Mouse (Mus musculus) CD4-positive, CD25-positive, alpha-beta regulatory T cell, adult 9 weeks (primary cell): ENCODE measurements around the gene Sult1e1. TPM values are rescaled to one million over a fixed set of nuclear protein-coding genes. Genes with fewer than 3 reads are reported as not detected.

ENCODE experiments used
- polyA plus RNA-seq: library from polyadenylated mRNA; unstranded; fragments of 100-300 nt; shearing (Covaris generic); gene quantifications from one replicate; pipeline ENCODE4 v1.2.1, GENCODE M21; 2017

The Sult1e1 gene
- not detected for polyA plus RNA-seq

DNA sequence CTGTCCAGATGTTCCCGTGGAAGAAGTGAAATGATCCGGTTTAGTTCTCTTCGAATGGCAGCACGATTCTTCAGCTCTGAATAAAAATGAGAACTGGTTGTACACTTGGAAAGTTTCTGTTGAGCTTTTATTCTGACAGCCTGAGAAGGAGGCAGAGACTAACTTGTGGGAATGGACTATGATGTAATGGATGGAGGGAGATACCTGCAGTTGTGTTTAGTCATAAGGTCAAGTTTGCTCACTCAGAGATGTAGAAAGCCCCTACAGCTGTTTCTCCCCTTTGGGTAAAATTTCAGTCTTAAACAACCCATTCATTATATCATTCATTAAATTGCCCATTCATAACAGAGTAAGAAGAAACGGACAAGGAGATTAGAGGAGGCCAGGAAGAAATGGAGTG, at the start of gene Sult1e1:
Gene Sult1e1 (minus strand): TSS at position 101 of the 400 bp plus-strand sequence.

DNA sequence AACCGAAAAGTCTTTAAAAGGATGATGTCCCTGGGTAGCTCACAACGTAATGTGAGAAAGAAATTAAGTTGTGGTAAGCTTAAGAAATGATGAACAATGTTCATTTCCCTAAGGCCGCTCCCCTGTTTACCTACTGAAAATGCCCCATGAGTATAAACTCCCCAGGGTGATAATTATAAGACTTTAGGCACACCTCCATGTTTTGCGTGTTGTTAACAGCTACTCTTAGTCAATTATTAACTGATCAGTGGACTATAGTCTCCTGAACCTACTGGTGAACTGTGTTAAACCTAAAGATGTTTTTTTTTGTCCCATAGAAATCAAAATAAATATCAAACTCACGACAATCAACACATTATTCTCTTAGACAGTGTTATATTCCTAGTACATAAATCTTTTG, 22.5 kb downstream of the Sult1e1 start, which contains the start of gene Sult1d1:
Gene Sult1d1 (minus strand): TSS at position 183 of the 400 bp plus-strand sequence.

DNA sequence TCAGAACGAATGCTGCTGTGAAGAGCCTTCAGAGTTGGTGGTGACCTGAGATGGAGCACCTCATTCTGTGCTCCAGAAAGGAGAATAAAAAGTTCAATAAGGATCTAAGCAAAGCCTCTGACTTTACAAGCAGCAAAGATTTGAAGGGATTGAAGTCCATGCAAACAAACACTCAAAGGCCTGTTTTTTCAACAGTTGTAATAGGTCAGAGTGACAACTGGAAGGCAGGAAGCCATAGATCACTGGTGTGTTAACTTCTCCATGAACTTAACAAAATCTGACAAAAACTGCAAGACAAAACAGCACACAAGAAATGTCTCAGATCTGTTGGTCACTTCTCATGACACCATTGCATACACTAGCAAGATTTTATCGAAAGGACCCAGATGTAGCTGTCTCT, 53.3 kb downstream of the Sult1e1 start, which contains the start of gene Sult1b1:
Gene Sult1b1 (minus strand): TSS at position 85 of the 400 bp plus-strand sequence.

Other genes starting within 250 kb of the Sult1e1 start
- not detected for gene Ugt2b38, start 167.4 kb downstream of the Sult1e1 start, polyA plus RNA-seq
- not detected for gene Ugt2a2, start 109.3 kb downstream of the Sult1e1 start, polyA plus RNA-seq
- gene Gm43638, start 104.8 kb downstream of the Sult1e1 start, polyA plus RNA-seq: not detected
- not detected for gene Ugt2a1, start 100.7 kb downstream of the Sult1e1 start, polyA plus RNA-seq
- gene Sult1b1, start 53.4 kb downstream of the Sult1e1 start, polyA plus RNA-seq: not detected
- gene Sult1d1, start 22.6 kb downstream of the Sult1e1 start, polyA plus RNA-seq: not detected
- gene Csn1s1, start 74.6 kb upstream of the Sult1e1 start, polyA plus RNA-seq: not detected
- not detected for gene Csn2, start 108.0 kb upstream of the Sult1e1 start, polyA plus RNA-seq
- not detected for gene Csn1s2a, start 183.0 kb upstream of the Sult1e1 start, polyA plus RNA-seq
- gene Csn1s2b, start 216.5 kb upstream of the Sult1e1 start, polyA plus RNA-seq: not detected
- not detected for gene Prr27, start 234.1 kb upstream of the Sult1e1 start, polyA plus RNA-seq